Mouse (Mus musculus) testis, adult 2 months (tissue): ENCODE data around the gene Pigf.

Experiments used
- CTCF ChIP-seq: fragments of 200-500 bp; IDR thresholded peaks from 2 replicates; pipeline ENCODE4 v1.5.1; 2012; ENCODE audit warnings: low read depth, mild to moderate bottlenecking, inconsistent platforms, low read length, moderate library complexity; ENCODE audit not compliant: control insufficient read depth, insufficient read depth, insufficient replicate concordance
- POLR2A ChIP-seq: fragments of 200-500 bp; IDR thresholded peaks from 2 replicates; pipeline ENCODE4 v1.6.1; 2012; ENCODE audit warnings: low read depth, mild to moderate bottlenecking, inconsistent platforms, low read length, moderate library complexity; ENCODE audit not compliant: control insufficient read depth

GRCm38 (mm10) chr17:87041739-87042138 lies 16.5 kb upstream of the Pigf start:
- TF ChIP-seq CTCF (no peak), POLR2A (no peak)
